Mouse (Mus musculus): ENCODE measurements around the gene Galnt15.

DNA sequence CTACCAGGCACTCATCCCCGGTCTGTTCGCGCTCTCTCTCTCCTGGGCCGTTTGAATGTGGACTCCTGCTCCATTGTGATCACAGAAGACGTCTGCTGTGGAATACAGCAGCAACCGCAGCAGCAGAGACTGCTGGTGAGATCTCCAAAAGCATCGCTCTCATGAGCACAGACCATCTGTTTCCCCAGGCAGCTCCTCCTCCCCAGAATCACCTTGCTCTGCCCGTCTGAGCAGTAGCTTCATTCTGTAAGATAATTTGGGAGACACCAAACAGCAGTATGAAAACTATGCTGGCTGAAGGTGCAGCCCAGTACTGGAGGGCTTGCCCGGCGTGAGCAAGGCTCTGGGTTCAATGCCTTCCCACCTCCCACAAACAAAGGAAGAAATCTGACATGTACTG lies 52.2 kb downstream of the Galnt15 start:
- no peak for TF ChIP-seq CTCF (conservative IDR thresholded peaks at IDR 0.05; ENCODE audit: insufficient read depth, insufficient read length, low read depth, low read length)
- no peak for TF ChIP-seq POLR2A (IDR thresholded peaks at IDR 0.05; ENCODE audit: low read depth, low read length)

Data from kidney, adult 2 months (tissue).